Mouse (Mus musculus): ENCODE results near the gene S1pr4. TPM values are rescaled to one million over a fixed set of nuclear protein-coding genes. Genes with fewer than 3 reads are reported as not detected.
A peak's percentile ranks its signal among the peaks of the same experiment; 100 is the strongest.

Gene S1pr4
- polyA plus RNA-seq, 1 experiment from 2014 or later, result 0.79 TPM

- no peak for ATAC-seq
- Histone ChIP-seq H3K9me3 (ENCODE audit: control insufficient read depth, low read length) (no peaks in the 10 kb centered on the region), H3K4me1 (ENCODE audit: control insufficient read depth, insufficient read depth, low read depth, low read length) (peaks cover 3% of the 10 kb centered on the region; the same call in 1 of the 2 replicates), H3K27ac (ENCODE audit: low read depth, low read length) (no peak overlapping the region), H3K27me3 (replicated peaks; ENCODE audit: control insufficient read depth, insufficient read depth, low read length) (peaks cover 4% of the 10 kb centered on the region; the same call in 1 of the 2 replicates), H3K4me3 (ENCODE audit: low read length) (no peak overlapping the region), H3K9ac (ENCODE audit: low read depth, low read length) (no peak overlapping the region), H3K36me3 (ENCODE audit: control insufficient read depth, insufficient read depth, low read length) (no peaks in the 10 kb centered on the region), H3K4me2 (ENCODE audit: low read length) (no peak overlapping the region)
- 36% methylated on average over 6 of the region's 6 CpGs for WGBS
These were observed 7.2 kb upstream of the S1pr4 start for GRCm38 (mm10) chr10:81507095-81507494.

- H3K9me3 ChIP-seq (ENCODE audit: control insufficient read depth, low read length), result no peaks in the 10 kb centered on the region
- H3K9ac ChIP-seq (ENCODE audit: low read depth, low read length), result no peak overlapping the region
- 82% methylated on average over 15 of the region's 15 CpGs for WGBS
- H3K4me1 ChIP-seq (ENCODE audit: control insufficient read depth, insufficient read depth, low read depth, low read length), result peaks cover 3% of the 10 kb centered on the region; the same call in 1 of the 2 replicates
- no peaks in the 10 kb centered on the region for H3K36me3 ChIP-seq (ENCODE audit: control insufficient read depth, insufficient read depth, low read length)
- ATAC-seq, result no peak
- H3K4me2 ChIP-seq (ENCODE audit: low read length), result no peak overlapping the region
- no peaks in the 10 kb centered on the region for H3K27me3 ChIP-seq (replicated peaks; ENCODE audit: control insufficient read depth, insufficient read depth, low read length)
- no peak overlapping the region for H3K27ac ChIP-seq (ENCODE audit: low read depth, low read length)
- H3K4me3 ChIP-seq (ENCODE audit: low read length), result no peak overlapping the region
These were observed 5.2 kb upstream of the S1pr4 start for GRCm38 (mm10) chr10:81505016-81505664.

- Histone ChIP-seq H3K9me3 (ENCODE audit: control insufficient read depth, low read length) (no peaks in the 10 kb centered on the region), H3K36me3 (ENCODE audit: control insufficient read depth, insufficient read depth, low read length) (no peaks in the 10 kb centered on the region), H3K9ac (ENCODE audit: low read depth, low read length) (peak overlapping the region; percentile 66), H3K4me2 (ENCODE audit: low read length) (peak overlapping the region; percentile 87), H3K27me3 (replicated peaks; ENCODE audit: control insufficient read depth, insufficient read depth, low read length) (no peaks in the 10 kb centered on the region), H3K4me1 (ENCODE audit: control insufficient read depth, insufficient read depth, low read depth, low read length) (peaks cover 3% of the 10 kb centered on the region; the same call in 1 of the 2 replicates), H3K27ac (ENCODE audit: low read depth, low read length) (no peak overlapping the region), H3K4me3 (ENCODE audit: low read length) (peak overlapping the region; percentile 47)
- ATAC-seq, result peak; percentile 47
- 12% methylated on average over 30 of the region's 36 CpGs for WGBS
These were observed 2.7 kb upstream of the S1pr4 start for GRCm38 (mm10) chr10:81502658-81503057.

DNA sequence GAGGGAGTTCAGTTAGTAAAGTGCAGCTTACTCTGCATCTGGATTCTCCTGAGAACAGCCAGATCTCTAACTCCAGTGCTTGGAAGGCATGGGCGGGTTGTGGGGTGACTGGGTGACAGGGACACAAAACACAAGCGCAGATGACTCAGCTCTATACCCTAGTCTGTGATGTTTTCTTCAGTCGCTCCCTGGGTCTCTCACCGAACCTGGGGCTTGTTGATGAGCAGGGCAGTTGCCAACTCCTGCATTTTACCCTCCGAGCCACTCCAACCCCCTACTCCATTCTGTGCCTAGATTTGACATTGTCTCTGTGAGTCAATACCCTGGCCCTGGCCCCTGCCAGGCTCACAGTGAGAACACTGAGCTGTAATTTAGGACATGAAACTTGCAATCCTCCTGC is 1.9 kb upstream of the S1pr4 start:
- Histone ChIP-seq H3K4me2 (ENCODE audit: low read length) (no peak overlapping the region), H3K4me1 (ENCODE audit: control insufficient read depth, insufficient read depth, low read depth, low read length) (peaks cover 10% of the 10 kb centered on the region), H3K36me3 (ENCODE audit: control insufficient read depth, insufficient read depth, low read length) (no peaks in the 10 kb centered on the region), H3K4me3 (ENCODE audit: low read length) (no peak overlapping the region), H3K27ac (ENCODE audit: low read depth, low read length) (no peak overlapping the region), H3K27me3 (replicated peaks; ENCODE audit: control insufficient read depth, insufficient read depth, low read length) (no peaks in the 10 kb centered on the region), H3K9ac (ENCODE audit: low read depth, low read length) (no peak overlapping the region), H3K9me3 (ENCODE audit: control insufficient read depth, low read length) (no peaks in the 10 kb centered on the region)
- ATAC-seq, result no peak
- WGBS, result 82% methylated on average over 5 of the region's 5 CpGs

DNA sequence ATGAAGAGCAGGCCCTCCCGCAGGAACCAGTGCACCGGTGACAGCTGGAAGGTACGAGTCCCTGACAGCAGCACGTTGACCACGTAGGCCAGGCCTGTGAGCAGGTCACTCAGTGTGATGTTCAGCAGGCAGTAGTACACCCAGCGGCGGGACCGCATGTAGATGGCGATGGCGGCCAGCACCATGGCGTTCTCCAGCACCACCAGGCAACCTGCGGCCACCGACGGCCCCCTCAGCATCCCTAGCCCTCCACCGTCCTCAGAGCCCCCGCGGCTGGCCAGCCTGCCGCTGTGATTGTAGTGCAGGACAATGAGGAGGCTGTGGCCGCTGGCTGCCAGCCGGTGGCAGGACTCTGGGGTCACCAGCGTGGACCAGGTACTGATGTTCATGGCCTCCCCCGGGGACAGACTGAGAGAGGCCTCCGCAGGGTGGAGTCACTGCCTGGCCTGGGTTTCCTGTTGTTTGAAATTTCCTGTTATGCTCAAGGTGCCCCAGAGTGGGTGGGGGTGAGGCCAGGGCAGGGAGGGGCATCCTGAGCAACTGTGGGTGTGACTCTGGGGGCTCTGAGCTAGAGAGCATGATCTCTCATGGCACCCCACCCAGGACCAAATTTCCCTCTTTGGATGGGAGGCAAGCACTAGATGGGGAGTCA is 556 bp downstream of the S1pr4 start:
- H3K27ac ChIP-seq (ENCODE audit: low read depth, low read length), result no peak overlapping the region
- no peak overlapping the region for H3K9ac ChIP-seq (ENCODE audit: low read depth, low read length)
- ATAC-seq, result no peak
- no peak overlapping the region for H3K4me2 ChIP-seq (ENCODE audit: low read length)
- H3K9me3 ChIP-seq (ENCODE audit: control insufficient read depth, low read length), result no peaks in the 10 kb centered on the region
- H3K4me1 ChIP-seq (ENCODE audit: control insufficient read depth, insufficient read depth, low read depth, low read length), result peaks cover 23% of the 10 kb centered on the region
- H3K4me3 ChIP-seq (ENCODE audit: low read length), result no peak overlapping the region
- H3K36me3 ChIP-seq (ENCODE audit: control insufficient read depth, insufficient read depth, low read length), result no peaks in the 10 kb centered on the region
- 72% methylated on average over 23 of the region's 23 CpGs for WGBS
- H3K27me3 ChIP-seq (replicated peaks; ENCODE audit: control insufficient read depth, insufficient read depth, low read length), result no peaks in the 10 kb centered on the region

GRCm38 (mm10) chr10:81498316-81499249 is 1.3 kb downstream of the S1pr4 start:
- no peak overlapping the region for H3K4me2 ChIP-seq (ENCODE audit: low read length)
- H3K36me3 ChIP-seq (ENCODE audit: control insufficient read depth, insufficient read depth, low read length), result no peaks in the 10 kb centered on the region
- H3K27ac ChIP-seq (ENCODE audit: low read depth, low read length), result no peak overlapping the region
- WGBS, result 86% methylated on average over 38 of the region's 38 CpGs
- H3K4me3 ChIP-seq (ENCODE audit: low read length), result no peak overlapping the region
- no peaks in the 10 kb centered on the region for H3K9me3 ChIP-seq (ENCODE audit: control insufficient read depth, low read length)
- no peak overlapping the region for H3K9ac ChIP-seq (ENCODE audit: low read depth, low read length)
- H3K4me1 ChIP-seq (ENCODE audit: control insufficient read depth, insufficient read depth, low read depth, low read length), result peaks cover 28% of the 10 kb centered on the region
- ATAC-seq, result no peak
- no peaks in the 10 kb centered on the region for H3K27me3 ChIP-seq (replicated peaks; ENCODE audit: control insufficient read depth, insufficient read depth, low read length)

DNA sequence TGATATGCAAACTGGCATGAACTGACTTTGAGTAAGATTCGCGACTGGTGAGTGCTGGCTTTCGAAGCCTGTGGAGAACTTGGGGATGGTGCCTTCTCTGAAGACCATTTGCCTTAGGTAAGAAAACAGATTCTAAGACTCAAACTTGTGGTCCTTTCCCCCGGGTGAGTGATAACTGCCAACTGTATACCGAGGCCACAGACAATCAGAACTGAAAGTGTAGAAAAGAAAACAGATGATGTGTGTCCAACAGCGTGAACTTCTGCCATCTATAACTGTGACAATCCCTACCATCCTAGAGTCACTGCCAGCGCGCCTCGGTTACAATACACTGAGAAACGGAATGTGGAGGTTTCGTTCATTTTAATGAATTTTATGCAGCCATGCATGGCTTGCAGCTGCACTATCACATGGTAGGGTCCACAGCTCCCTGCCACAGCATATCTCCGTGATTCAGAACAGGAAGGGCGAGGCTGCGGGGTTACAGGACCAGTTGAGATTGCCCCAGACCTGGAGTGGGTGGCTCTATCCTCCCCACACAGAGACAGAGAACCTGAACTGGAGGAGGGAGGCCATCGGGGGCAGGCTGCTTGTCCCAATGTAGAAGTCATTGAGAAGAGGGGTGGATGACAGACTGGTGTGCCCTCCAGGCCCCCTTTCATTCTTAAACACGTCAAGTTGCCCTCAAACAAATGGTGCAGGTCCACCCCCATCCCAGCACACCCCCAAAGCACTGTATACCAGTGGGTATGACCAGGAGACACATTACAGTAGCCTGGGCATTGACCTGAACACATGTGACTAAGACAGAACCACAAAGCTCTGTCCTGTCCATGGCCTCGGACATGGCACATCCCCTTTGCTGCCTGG is 2.3 kb downstream of the S1pr4 start:
- no peaks in the 10 kb centered on the region for H3K27me3 ChIP-seq (replicated peaks; ENCODE audit: control insufficient read depth, insufficient read depth, low read length)
- H3K36me3 ChIP-seq (ENCODE audit: control insufficient read depth, insufficient read depth, low read length), result peaks cover 3% of the 10 kb centered on the region
- peak overlapping the region; percentile 73 for H3K27ac ChIP-seq (ENCODE audit: low read depth, low read length)
- H3K9me3 ChIP-seq (ENCODE audit: control insufficient read depth, low read length), result no peaks in the 10 kb centered on the region
- H3K9ac ChIP-seq (ENCODE audit: low read depth, low read length), result no peak overlapping the region; the same call in 1 of the 2 replicates
- H3K4me3 ChIP-seq (ENCODE audit: low read length), result no peak overlapping the region
- H3K4me2 ChIP-seq (ENCODE audit: low read length), result peak overlapping the region; percentile 98
- no peak for ATAC-seq
- 80% methylated on average over 17 of the region's 17 CpGs for WGBS
- H3K4me1 ChIP-seq (ENCODE audit: control insufficient read depth, insufficient read depth, low read depth, low read length), result peaks cover 24% of the 10 kb centered on the region

- 30% methylated on average over 4 of the region's 4 CpGs for WGBS
These were observed 3.0 kb downstream of the S1pr4 start for GRCm38 (mm10) chr10:81496969-81497368.

More at GRCm38 (mm10) chr10:81496969-81497368, 3.0 kb downstream of the S1pr4 start:
- no peaks in the 10 kb centered on the region for H3K27me3 ChIP-seq (replicated peaks; ENCODE audit: control insufficient read depth, insufficient read depth, low read length)
- H3K4me1 ChIP-seq (ENCODE audit: control insufficient read depth, insufficient read depth, low read depth, low read length), result peaks cover 24% of the 10 kb centered on the region
- peak overlapping the region; percentile 58 for H3K9ac ChIP-seq (ENCODE audit: low read depth, low read length)
- no peak for ATAC-seq
- peak overlapping the region; percentile 77 for H3K4me3 ChIP-seq (ENCODE audit: low read length)
- H3K4me2 ChIP-seq (ENCODE audit: low read length), result peak overlapping the region; percentile 98
- H3K9me3 ChIP-seq (ENCODE audit: control insufficient read depth, low read length), result no peaks in the 10 kb centered on the region
- H3K27ac ChIP-seq (ENCODE audit: low read depth, low read length), result peak overlapping the region; percentile 73
- peaks cover 6% of the 10 kb centered on the region for H3K36me3 ChIP-seq (ENCODE audit: control insufficient read depth, insufficient read depth, low read length)

All from hindbrain, embryonic 16.5 days (tissue).